In the genomic region with DNA sequence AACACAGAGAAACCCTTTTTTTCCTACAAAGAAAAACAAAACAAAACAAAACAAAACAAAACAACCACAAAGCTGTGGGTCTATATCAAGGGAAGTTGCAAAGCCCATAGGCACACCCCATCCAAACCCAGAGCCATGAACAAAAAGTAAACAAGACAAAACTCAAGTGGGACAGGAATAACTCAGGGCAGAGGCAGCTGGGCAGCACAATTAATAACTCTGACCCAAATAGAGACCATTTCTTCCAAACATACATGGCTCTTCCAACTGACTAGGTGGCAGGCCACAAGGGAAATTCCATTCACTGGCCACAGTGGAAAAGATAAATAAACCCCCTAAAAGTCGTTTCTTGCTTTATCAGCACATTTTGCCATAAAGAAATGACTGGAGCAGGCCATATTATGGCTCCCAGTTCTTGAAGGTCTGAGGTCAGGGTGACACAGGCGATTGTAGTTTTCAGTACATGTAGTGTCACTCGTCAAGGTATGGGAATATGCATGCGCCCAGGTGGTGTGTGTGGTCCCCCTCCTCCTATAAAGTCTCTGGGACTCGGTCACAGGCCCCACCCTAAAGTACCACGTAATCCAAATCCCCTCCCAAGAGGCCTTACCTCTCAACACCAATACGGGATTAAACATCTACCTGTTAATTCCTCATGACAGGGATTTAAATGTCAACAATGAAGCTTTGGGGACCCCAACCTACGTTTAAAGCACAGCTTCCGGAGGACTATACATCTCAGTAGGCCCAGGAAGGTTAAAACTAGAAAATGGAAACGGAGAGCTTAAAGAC, we compare ENCODE assay signal across 17 mouse cellular contexts. TPM values are rescaled to one million over a fixed set of nuclear protein-coding genes. Genes with fewer than 3 reads are reported as not detected.
DNase-seq lines count a peak whose midpoint lies in the region; ATAC-seq and TF ChIP-seq lines count a peak whose summit lies in the region.
"Had no signal": no experiment of that assay in that cellular context is flagged by ENCODE, and none has a peak within 500 bp of the region (broad histone marks: within the 10 kb centered on the region; RNA-seq: fewer than 3 reads in every experiment).

No protein-coding gene starts in this region.

- no peak for ATAC-seq in heart, embryonic 11.5 days (replicated peaks; ENCODE audit: insufficient number of reproducible peaks, low FRiP score, low TSS enrichment)
- ATAC-seq in lung, embryonic 14.5 days (ENCODE audit: insufficient read depth) = peak; percentile 33; the same call in 1 of the 2 replicates
- ATAC-seq in intestine, postnatal 0 days = no peak
- ATAC-seq: forebrain, embryonic 16.5 days; liver, postnatal 0 days had no signal

- H3K27ac ChIP-seq in heart, embryonic 11.5 days (ENCODE audit: low read depth, low read length) = peak overlapping the region; percentile 86
- H3K27ac ChIP-seq in lung, embryonic 14.5 days (ENCODE audit: low read depth) = peak overlapping the region; percentile 70; the same call in 1 of the 2 replicates
- H3K27ac ChIP-seq in brown adipose tissue, adult 24 weeks (replicated peaks; ENCODE audit: low read depth, low read length) = peak overlapping the region; percentile 15; the same call in 1 of the 2 replicates
- H3K27ac ChIP-seq in intestine, postnatal 0 days (ENCODE audit: low read depth, low read length) = 0 out of 2 replicates have a peak overlapping the region, but pooled peaks have one; percentile 4
- H3K27ac ChIP-seq: hindbrain, embryonic 12.5 days; left cerebral cortex, adult 2 months had no signal

- H3K4me2 ChIP-seq in heart, embryonic 11.5 days = peak overlapping the region; percentile 56
- peak overlapping the region; percentile 26; the same call in 1 of the 2 replicates for H3K4me2 ChIP-seq in lung, embryonic 14.5 days
- H3K4me2 ChIP-seq in intestine, postnatal 0 days (replicated peaks; ENCODE audit: low read depth) = no peak overlapping the region
- H3K4me2 ChIP-seq: hindbrain, embryonic 12.5 days had no signal

- peaks cover 68% of the 10 kb centered on the region for H3K4me1 ChIP-seq in heart, embryonic 11.5 days (ENCODE audit: control insufficient read depth, insufficient read depth, low read length)
- peaks cover 34% of the 10 kb centered on the region for H3K4me1 ChIP-seq in lung, embryonic 14.5 days (ENCODE audit: insufficient read depth)
- H3K4me1 ChIP-seq in brown adipose tissue, adult 24 weeks (ENCODE audit: control insufficient read depth, insufficient read depth, insufficient read length, low read length) = peaks cover 50% of the 10 kb centered on the region
- peaks cover 11% of the 10 kb centered on the region; the same call in 1 of the 2 replicates for H3K4me1 ChIP-seq in intestine, postnatal 0 days (replicated peaks; ENCODE audit: control insufficient read depth, insufficient read depth, low read length)

- H3K27me3 ChIP-seq in heart, embryonic 11.5 days (ENCODE audit: control insufficient read depth, insufficient read depth, low read length) = no peaks in the 10 kb centered on the region
- H3K27me3 ChIP-seq in lung, embryonic 14.5 days (ENCODE audit: insufficient read depth, low read length) = no peaks in the 10 kb centered on the region
- no peaks in the 10 kb centered on the region for H3K27me3 ChIP-seq in intestine, postnatal 0 days (replicated peaks; ENCODE audit: control insufficient read depth, insufficient read depth, low read length)
- H3K27me3 ChIP-seq: hindbrain, embryonic 12.5 days had no signal

- DNase-seq in heart, postnatal 4 days = no peak
- no peak for DNase-seq in lung, embryonic 14.5 days
- no peak for DNase-seq in lung, postnatal 14 days
- DNase-seq in layer of hippocampus, adult 9-10 months (ENCODE audit: low spot score) = no peak
- no peak for DNase-seq in layer of hippocampus, postnatal 36 days
- DNase-seq: adrenal gland, adult 8-10 months; cerebellum, adult 8-10 months; kidney, adult 8-10 months; liver, postnatal 0 days had no signal

- H3K4me3 ChIP-seq in heart, embryonic 11.5 days (ENCODE audit: low read depth, low read length) = peak overlapping the region; percentile 18
- no peak overlapping the region for H3K4me3 ChIP-seq in lung, embryonic 14.5 days (ENCODE audit: low read depth, low read length)
- no peak overlapping the region for H3K4me3 ChIP-seq in brown adipose tissue, adult 24 weeks (ENCODE audit: insufficient read depth, low read depth, low read length)
- H3K4me3 ChIP-seq in intestine, postnatal 0 days (ENCODE audit: low read depth, low read length) = no peak overlapping the region
- H3K4me3 ChIP-seq: erythroblast, embryonic 14.5 days; hindbrain, embryonic 12.5 days; left cerebral cortex, adult 2 months had no signal

- peaks cover 28% of the 10 kb centered on the region for H3K36me3 ChIP-seq in heart, embryonic 11.5 days (ENCODE audit: control insufficient read depth, insufficient read depth, low read length)
- peaks cover 75% of the 10 kb centered on the region for H3K36me3 ChIP-seq in lung, embryonic 14.5 days (ENCODE audit: insufficient read depth)
- H3K36me3 ChIP-seq in intestine, postnatal 0 days (ENCODE audit: control insufficient read depth, insufficient read depth) = peaks cover 13% of the 10 kb centered on the region; the same call in 1 of the 2 replicates
- H3K36me3 ChIP-seq: hindbrain, embryonic 12.5 days had no signal

- WGBS in heart, embryonic 11.5 days (ENCODE audit: insufficient replicate concordance) = 67% methylated on average over 10 of the region's 10 CpGs
- 58% methylated on average over 10 of the region's 10 CpGs for WGBS in lung, embryonic 14.5 days
- WGBS in intestine, postnatal 0 days = 65% methylated on average over 10 of the region's 10 CpGs

- TF ChIP-seq CTCF in lung, embryonic 14.5 days (IDR thresholded peaks at IDR 0.05; ENCODE audit: low read depth) = no peak
- no peak for TF ChIP-seq CTCF in intestine, postnatal 0 days (IDR thresholded peaks at IDR 0.05; ENCODE audit: low read depth)

- H3K9ac ChIP-seq in heart, embryonic 11.5 days (ENCODE audit: low read depth, low read length) = peak overlapping the region; percentile 68
- H3K9ac ChIP-seq in lung, embryonic 14.5 days = no peak overlapping the region
- H3K9ac ChIP-seq in intestine, postnatal 0 days (ENCODE audit: low read depth, low read length) = no peak overlapping the region
- H3K9ac ChIP-seq: hindbrain, embryonic 12.5 days; liver, postnatal 0 days had no signal

- H3K9me3 ChIP-seq in heart, embryonic 11.5 days (replicated peaks; ENCODE audit: control insufficient read depth, low read length) = no peaks in the 10 kb centered on the region
- H3K9me3 ChIP-seq in lung, embryonic 14.5 days (ENCODE audit: low read depth, low read length) = no peaks in the 10 kb centered on the region
- no peaks in the 10 kb centered on the region for H3K9me3 ChIP-seq in intestine, postnatal 0 days (ENCODE audit: control insufficient read depth)
- H3K9me3 ChIP-seq: G1E; hindbrain, embryonic 12.5 days had no signal

RNA-seq across cellular contexts. Expression of gene Igf2r, which starts 8.9 kb away (rescaled TPM):
- 199 and 238 TPM in 2 replicates for polyA plus RNA-seq in heart, embryonic 11.5 days (2014; fragmentation: Nextera tagmentation; extraction: Ambion mirVana)
- 100 to 1,000 TPM; 318 TPM for total RNA-seq in heart, postnatal 4 days (2021)
- 86.6 and 87.0 TPM in 2 replicates for polyA plus RNA-seq in lung, embryonic 14.5 days (2014; fragmentation: Nextera tagmentation; extraction: Ambion mirVana)
- 15.7 and 16.3 TPM in 2 replicates for polyA plus RNA-seq in brown adipose tissue, adult 24 weeks (2012; ENCODE audit: insufficient read depth, insufficient read length, missing spikeins)
- 25.1 and 28.7 TPM in 2 replicates for polyA plus RNA-seq in intestine, postnatal 0 days (2015; fragmentation: Nextera tagmentation; extraction: Ambion mirVana)
- total RNA-seq in layer of hippocampus, postnatal 36 days (2021) = 10 to 100 TPM; 29.0 to 30.9 TPM

Comparison
In these comparisons a context has a peak if more than half of its experiments do, and no peak if none do; other contexts are left out.
1. H3K27ac ChIP-seq: peak in every context shown above with its lines; median percentile 86 in heart, embryonic 11.5 days; 70 in lung, embryonic 14.5 days; 15 in brown adipose tissue, adult 24 weeks; 4 in intestine, postnatal 0 days.